ENCODE assay signal across 9 mouse cellular contexts in the genomic region with DNA sequence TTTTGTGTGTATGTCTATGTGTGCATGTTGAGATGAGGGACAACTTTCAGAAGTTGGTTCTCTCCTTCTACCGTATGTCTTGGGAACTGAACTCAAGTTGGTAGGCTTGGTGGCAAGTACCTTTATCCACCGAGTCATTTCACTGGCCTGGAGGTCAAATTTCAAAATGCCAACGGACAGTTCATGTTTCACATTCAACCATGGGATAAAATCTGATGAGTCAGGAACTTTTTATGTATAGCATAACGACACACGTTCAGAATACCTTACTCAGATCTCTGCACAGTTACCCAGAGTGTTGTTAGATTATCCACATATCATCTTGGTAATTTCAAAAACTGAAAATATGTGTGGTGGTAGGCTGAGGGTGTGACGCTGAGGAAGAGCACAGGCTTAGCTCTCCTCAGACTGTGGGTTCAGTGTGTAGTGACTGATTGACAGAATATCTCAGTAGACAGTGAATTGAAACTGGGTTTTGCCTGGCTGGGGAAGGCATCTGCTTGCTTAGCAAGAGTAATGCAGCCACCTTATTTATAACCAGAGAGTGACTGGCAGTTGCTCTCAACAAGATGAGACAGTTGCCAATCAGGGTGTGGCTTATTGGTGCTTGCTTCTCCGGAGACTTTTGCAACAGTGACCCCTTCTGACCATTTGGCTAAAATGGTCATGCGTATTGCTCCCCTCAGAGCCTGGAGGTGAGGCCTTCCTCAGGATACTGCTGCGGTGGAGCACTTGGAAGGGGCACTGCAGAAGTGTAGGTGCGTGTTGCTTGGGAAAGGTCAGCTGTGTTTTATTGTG. TPM values are rescaled to one million over a fixed set of nuclear protein-coding genes. Genes with fewer than 3 reads are reported as not detected.
DNase-seq lines count a peak whose midpoint lies in the region; ATAC-seq and TF ChIP-seq lines count a peak whose summit lies in the region.
"Had no signal": no experiment of that assay in that cellular context is flagged by ENCODE, and none has a peak within 500 bp of the region (broad histone marks: within the 10 kb centered on the region; RNA-seq: fewer than 3 reads in every experiment).

No protein-coding gene starts in this region.

- ATAC-seq in heart, embryonic 11.5 days (replicated peaks; ENCODE audit: insufficient number of reproducible peaks, low FRiP score, low TSS enrichment): no peak
- ATAC-seq in kidney, postnatal 0 days (replicated peaks; ENCODE audit: low FRiP score, low read depth): peak; percentile 65

- H3K27ac ChIP-seq in heart, embryonic 11.5 days (ENCODE audit: low read depth, low read length): no peak overlapping the region
- H3K27ac ChIP-seq in kidney, postnatal 0 days: no peak overlapping the region
- no peak overlapping the region for H3K27ac ChIP-seq in spleen, adult 2 months (ENCODE audit: insufficient read depth, low read length)
- H3K27ac ChIP-seq: neural tube, embryonic 12.5 days had no signal

- H3K36me3 ChIP-seq in heart, embryonic 11.5 days (ENCODE audit: control insufficient read depth, insufficient read depth, low read length): peaks cover 7% of the 10 kb centered on the region; the same call in 1 of the 2 replicates
- peaks cover 22% of the 10 kb centered on the region for H3K36me3 ChIP-seq in E14TG2a.4 (ENCODE audit: insufficient read depth, low read length)
- 0 out of 2 replicates have a peak, but pooled peaks cover 11% of the 10 kb centered on the region for H3K36me3 ChIP-seq in kidney, postnatal 0 days (ENCODE audit: insufficient read depth, low read length)
- peaks cover 11% of the 10 kb centered on the region for H3K36me3 ChIP-seq in spleen, adult 2 months (ENCODE audit: control insufficient read depth, insufficient read depth, low read length)

- WGBS in heart, embryonic 11.5 days (ENCODE audit: insufficient replicate concordance): 63% methylated on average over 10 of the region's 10 CpGs
- 54% methylated on average over 10 of the region's 10 CpGs for WGBS in kidney, postnatal 0 days
- 52% methylated on average over 10 of the region's 10 CpGs for WGBS in lung, adult 2 months
- 67% methylated on average over 10 of the region's 10 CpGs for WGBS in spleen, adult 2 months

- TF ChIP-seq CTCF in E14TG2a.4 (conservative IDR thresholded peaks at IDR 0.05; ENCODE audit: low read length): peak; percentile 27; the same call in 1 of the 2 replicates
- TF ChIP-seq CTCF in kidney, postnatal 0 days (IDR thresholded peaks at IDR 0.05; ENCODE audit: low read depth): peak; percentile 68
- peak; percentile 58; the same call in 1 of the 2 replicates for TF ChIP-seq CTCF in lung, adult 2 months (IDR thresholded peaks at IDR 0.05; ENCODE audit: insufficient read depth, low read length)
- TF ChIP-seq CTCF in spleen, adult 2 months (IDR thresholded peaks at IDR 0.05; ENCODE audit: extremely low read depth, insufficient read depth, insufficient read length, insufficient replicate concordance): peak; percentile 37; the same call in 1 of the 2 replicates

- H3K9ac ChIP-seq in heart, embryonic 11.5 days (ENCODE audit: low read depth, low read length): no peak overlapping the region
- no peak overlapping the region for H3K9ac ChIP-seq in kidney, postnatal 0 days (ENCODE audit: low read depth, low read length)
- H3K9ac ChIP-seq: neural tube, embryonic 12.5 days had no signal

- H3K4me2 ChIP-seq in heart, embryonic 11.5 days: no peak overlapping the region
- no peak overlapping the region for H3K4me2 ChIP-seq in kidney, postnatal 0 days (ENCODE audit: low read length)
- H3K4me2 ChIP-seq: neural tube, embryonic 12.5 days had no signal

- H3K4me1 ChIP-seq in heart, embryonic 11.5 days (ENCODE audit: control insufficient read depth, insufficient read depth, low read length): peaks cover 3% of the 10 kb centered on the region; the same call in 1 of the 2 replicates
- peaks cover 27% of the 10 kb centered on the region for H3K4me1 ChIP-seq in E14TG2a.4 (replicated peaks; ENCODE audit: low read depth, low read length)
- no peaks in the 10 kb centered on the region for H3K4me1 ChIP-seq in kidney, postnatal 0 days (replicated peaks; ENCODE audit: insufficient read depth, low read length)
- no peaks in the 10 kb centered on the region for H3K4me1 ChIP-seq in lung, adult 2 months (ENCODE audit: control insufficient read depth, insufficient read depth, low read length)
- no peaks in the 10 kb centered on the region for H3K4me1 ChIP-seq in spleen, adult 2 months (ENCODE audit: control insufficient read depth, insufficient read depth, insufficient read length)
- H3K4me1 ChIP-seq: neural tube, embryonic 12.5 days had no signal

- no peak for TF ChIP-seq POLR2A in lung, adult 2 months (IDR thresholded peaks at IDR 0.05; ENCODE audit: borderline replicate concordance, extremely low read depth, low read depth, low read length)
- no peak for TF ChIP-seq POLR2A in spleen, adult 2 months (IDR thresholded peaks at IDR 0.05; ENCODE audit: low read depth, low read length)

- H3K9me3 ChIP-seq in heart, embryonic 11.5 days (replicated peaks; ENCODE audit: control insufficient read depth, low read length): no peaks in the 10 kb centered on the region
- H3K9me3 ChIP-seq in E14TG2a.4 (ENCODE audit: low read length): no peaks in the 10 kb centered on the region
- no peaks in the 10 kb centered on the region for H3K9me3 ChIP-seq in kidney, postnatal 0 days (replicated peaks; ENCODE audit: low read length)
- H3K9me3 ChIP-seq: neural tube, embryonic 12.5 days had no signal

- H3K4me3 ChIP-seq in heart, embryonic 11.5 days (ENCODE audit: low read depth, low read length): no peak overlapping the region
- no peak overlapping the region for H3K4me3 ChIP-seq in E14TG2a.4 (replicated peaks; ENCODE audit: low read length)
- no peak overlapping the region for H3K4me3 ChIP-seq in kidney, postnatal 0 days (replicated peaks; ENCODE audit: low read depth, low read length)
- no peak overlapping the region for H3K4me3 ChIP-seq in lung, adult 2 months (replicated peaks; ENCODE audit: extremely low read depth, low read depth, low read length)
- H3K4me3 ChIP-seq in spleen, adult 2 months (ENCODE audit: extremely low read depth, insufficient read depth, insufficient read length): no peak overlapping the region
- H3K4me3 ChIP-seq: neural tube, embryonic 12.5 days had no signal

- DNase-seq in heart, adult 11 months: peak; percentile 95
- peak; percentile 80 for DNase-seq in c-Kit-positive CD71-positive TER-119-positive erythroid progenitor cells, embryonic 14.5 days (ENCODE audit: low spot score)
- DNase-seq in gastrocnemius, adult 8-10 months (ENCODE audit: low spot score in 2 of 2): peak; percentile 72
- peak; percentile 63 for DNase-seq in kidney, postnatal 0 days (ENCODE audit: low spot score)
- DNase-seq in lung, adult 2 months: peak; percentile 50
- DNase-seq in spleen, adult 2 months (ENCODE audit: low read depth in 1 of 2, low spot score in 2 of 2): peak; percentile 28 to 29

- no peaks in the 10 kb centered on the region for H3K27me3 ChIP-seq in heart, embryonic 11.5 days (ENCODE audit: control insufficient read depth, insufficient read depth, low read length)
- no peaks in the 10 kb centered on the region for H3K27me3 ChIP-seq in E14TG2a.4 (ENCODE audit: insufficient read depth, low read length)
- H3K27me3 ChIP-seq in kidney, postnatal 0 days (ENCODE audit: insufficient read depth, low read length): no peaks in the 10 kb centered on the region
- H3K27me3 ChIP-seq in spleen, adult 2 months (ENCODE audit: control insufficient read depth, insufficient read depth, low read length): no peaks in the 10 kb centered on the region
- H3K27me3 ChIP-seq: neural tube, embryonic 12.5 days had no signal

RNA-seq across cellular contexts. Expression of a gene that starts 27.1 kb away (rescaled TPM):
- 38.0 and 41.8 TPM in 2 replicates for polyA plus RNA-seq in heart, embryonic 11.5 days (2014; fragmentation: Nextera tagmentation; extraction: Ambion mirVana)
- 100 to 1,000 TPM; 124 to 143 (median 130) TPM for total RNA-seq in gastrocnemius, adult 8-10 months (2022)
- 30.6 and 38.3 TPM in 2 replicates for polyA plus RNA-seq in kidney, postnatal 0 days (2015; fragmentation: Nextera tagmentation; extraction: Ambion mirVana)
- 37.0 and 55.2 TPM in 2 replicates for polyA plus RNA-seq in lung, adult 2 months (2012; rRNA removed)
- 13.1 and 15.9 TPM in 2 replicates for polyA plus RNA-seq in spleen, adult 2 months (2012; rRNA removed)

RNA-seq across cellular contexts. Expression of a gene that starts 29.9 kb away (rescaled TPM):
- 3.2 and 3.8 TPM in 2 replicates for polyA plus RNA-seq in heart, embryonic 11.5 days (2014; fragmentation: Nextera tagmentation; extraction: Ambion mirVana)
- total RNA-seq in gastrocnemius, adult 8-10 months (2022): not detected
- 4.3 TPM in 2 replicates for polyA plus RNA-seq in kidney, postnatal 0 days (2015; fragmentation: Nextera tagmentation; extraction: Ambion mirVana)
- polyA plus RNA-seq in lung, adult 2 months (2012; rRNA removed): 0.11 and 0.17 TPM in 2 replicates
- not detected in 2 replicates for polyA plus RNA-seq in spleen, adult 2 months (2012; rRNA removed)

RNA-seq across cellular contexts. Expression of a gene that starts 38.3 kb away (rescaled TPM):
- 0.27 TPM in 1 of 2 replicates, not detected in the other for polyA plus RNA-seq in heart, embryonic 11.5 days (2014; fragmentation: Nextera tagmentation; extraction: Ambion mirVana)
- not detected for total RNA-seq in gastrocnemius, adult 8-10 months (2022)
- polyA plus RNA-seq in kidney, postnatal 0 days (2015; fragmentation: Nextera tagmentation; extraction: Ambion mirVana): 0.11 TPM in 1 of 2 replicates, not detected in the other
- not detected in 2 replicates for polyA plus RNA-seq in lung, adult 2 months (2012; rRNA removed)
- polyA plus RNA-seq in spleen, adult 2 months (2012; rRNA removed): not detected in 2 replicates
- polyA plus RNA-seq: neural tube, embryonic 12.5 days had no signal

RNA-seq across cellular contexts. Expression of a gene that starts 38.3 kb away (rescaled TPM):
- polyA plus RNA-seq in heart, embryonic 11.5 days (2014; fragmentation: Nextera tagmentation; extraction: Ambion mirVana): 25.4 and 26.0 TPM in 2 replicates
- total RNA-seq in gastrocnemius, adult 8-10 months (2022): 1 to 10 TPM; 4.9 to 7.8 (median 6.4) TPM
- polyA plus RNA-seq in kidney, postnatal 0 days (2015; fragmentation: Nextera tagmentation; extraction: Ambion mirVana): 40.1 and 45.1 TPM in 2 replicates
- polyA plus RNA-seq in lung, adult 2 months (2012; rRNA removed): 3.3 and 5.5 TPM in 2 replicates
- polyA plus RNA-seq in spleen, adult 2 months (2012; rRNA removed): 2.3 and 2.5 TPM in 2 replicates

RNA-seq across cellular contexts. Expression of a gene that starts 57.5 kb away (rescaled TPM):
- not detected in 2 replicates for polyA plus RNA-seq in heart, embryonic 11.5 days (2014; fragmentation: Nextera tagmentation; extraction: Ambion mirVana)
- not detected for total RNA-seq in gastrocnemius, adult 8-10 months (2022)
- not detected in 2 replicates for polyA plus RNA-seq in kidney, postnatal 0 days (2015; fragmentation: Nextera tagmentation; extraction: Ambion mirVana)
- polyA plus RNA-seq in lung, adult 2 months (2012; rRNA removed): 0.29 TPM in 1 of 2 replicates, not detected in the other
- 0.58 and 0.70 TPM in 2 replicates for polyA plus RNA-seq in spleen, adult 2 months (2012; rRNA removed)
- polyA plus RNA-seq: neural tube, embryonic 12.5 days had no signal

Comparison
In these comparisons a context has a peak if more than half of its experiments do, and no peak if none do; other contexts are left out.
1. DNase-seq: peak in every context shown above with its lines; median percentile 95 in heart, adult 11 months; 80 in c-Kit-positive CD71-positive TER-119-positive erythroid progenitor cells, embryonic 14.5 days; 72 in gastrocnemius, adult 8-10 months; 63 in kidney, postnatal 0 days; 50 in lung, adult 2 months; 28 in spleen, adult 2 months.